Mouse (Mus musculus) embryo, embryonic 11.5 days (tissue): ENCODE results near the gene Pgghg.

Source experiments
- DNase-seq: peaks from one replicate; pipeline ENCODE4 v3.0.0-alpha.2; 2012; ENCODE audit warnings: low read depth, low spot score

Pgghg gene

DNA sequence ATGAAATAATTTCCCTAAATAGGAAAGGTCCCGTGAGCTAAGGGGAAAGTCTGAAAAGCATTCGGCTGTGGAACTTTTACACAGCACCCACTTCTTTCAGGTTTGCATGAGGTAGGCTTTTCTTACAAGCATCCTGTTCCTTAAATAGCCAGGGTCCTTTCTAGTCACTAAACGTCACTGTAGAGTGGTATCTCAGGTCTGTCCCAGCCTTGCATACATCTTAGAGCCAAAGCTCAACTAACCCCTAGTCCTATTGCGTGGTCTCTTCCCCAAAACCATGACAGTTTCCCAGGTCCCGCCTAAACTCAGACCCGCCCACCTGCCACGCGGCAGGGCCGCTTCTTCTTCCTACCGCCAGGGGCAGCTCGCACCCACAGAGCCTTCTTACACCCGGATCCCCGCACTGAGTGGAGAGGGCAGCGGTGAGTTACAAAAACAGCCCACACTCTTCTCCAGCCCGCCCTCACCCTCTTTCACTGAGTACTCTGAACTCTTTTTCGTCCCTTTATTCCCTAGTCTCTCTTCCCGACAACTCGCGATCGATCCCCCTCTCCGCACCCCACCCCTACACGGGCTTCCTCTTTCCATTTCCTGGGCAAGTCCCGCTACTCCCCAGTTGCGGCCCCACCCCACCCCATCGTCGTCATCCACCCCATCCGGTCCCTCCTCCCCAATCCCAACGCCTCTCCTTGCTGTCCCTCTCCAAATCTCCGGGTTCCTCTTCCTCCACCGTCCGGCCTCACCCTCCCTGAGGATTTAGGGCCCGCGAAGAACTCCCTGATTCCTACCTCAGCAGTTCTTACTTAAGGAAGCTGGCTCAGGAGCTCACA is at the start of gene Pgghg:
Gene Pgghg, plus strand, starts transcription at position 170 of the 830 bp plus-strand sequence.
- DNase-seq, result peak; percentile 81

DNA sequence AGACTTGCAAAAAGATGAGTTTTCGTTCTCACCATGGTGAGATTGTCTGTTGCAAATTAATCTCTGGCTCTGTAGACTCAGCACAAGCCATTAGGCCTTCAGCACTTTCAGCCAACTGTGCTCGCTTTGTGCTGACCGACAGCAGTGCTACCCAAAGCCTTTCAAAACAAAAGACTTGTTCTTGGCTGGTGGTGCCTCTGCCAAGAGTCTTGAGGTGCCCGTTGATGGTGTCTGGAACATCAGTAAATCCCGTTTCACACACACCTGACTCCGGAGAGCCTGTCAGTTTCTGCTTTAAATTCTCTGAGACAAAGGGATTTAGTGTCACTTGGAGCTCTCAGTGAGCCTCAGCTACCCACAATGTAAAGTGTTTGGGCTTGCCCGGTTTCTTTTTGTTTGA is 47.2 kb upstream of the Pgghg start:
- DNase-seq, result no peak

DNA sequence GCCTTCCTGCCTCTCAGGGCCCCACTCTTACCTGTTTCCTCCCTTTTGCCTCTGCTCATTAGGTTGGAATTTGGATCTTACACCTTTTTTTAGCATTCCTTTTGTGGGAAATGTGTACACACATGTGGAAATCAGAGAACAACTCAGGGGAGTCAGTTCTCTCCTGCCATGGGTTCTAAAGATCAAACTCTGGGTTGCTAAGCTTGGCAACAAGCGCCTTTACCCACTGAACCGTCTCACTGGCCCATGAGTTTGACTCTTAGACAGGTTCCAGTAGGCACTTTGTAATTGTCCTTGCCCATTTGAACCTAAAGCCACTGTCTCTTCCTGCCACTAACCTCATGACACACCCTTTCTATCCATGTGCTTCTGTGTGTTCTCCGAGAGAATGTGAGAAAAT is 46.6 kb upstream of the Pgghg start:
- no peak for DNase-seq

DNA sequence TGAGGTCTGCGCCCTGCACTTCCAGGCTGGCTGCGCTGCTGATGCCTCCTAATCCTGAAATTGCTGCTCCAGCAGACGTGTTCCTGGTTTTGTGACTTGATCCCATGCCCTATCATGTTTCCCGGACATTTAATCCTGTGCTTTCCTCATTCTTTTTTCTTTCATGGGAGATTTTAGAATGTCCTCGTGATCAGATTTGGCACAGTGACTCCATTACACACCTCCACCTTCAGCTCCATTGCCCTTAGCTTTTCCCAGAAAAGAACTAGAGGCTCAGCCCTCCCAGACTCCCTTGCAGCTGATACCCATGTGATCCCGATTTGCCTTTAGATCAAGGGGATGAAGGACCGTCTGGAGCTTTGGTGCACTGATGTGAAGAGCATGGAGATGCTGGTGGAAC is 43.3 kb upstream of the Pgghg start:
- DNase-seq, result no peak

DNA sequence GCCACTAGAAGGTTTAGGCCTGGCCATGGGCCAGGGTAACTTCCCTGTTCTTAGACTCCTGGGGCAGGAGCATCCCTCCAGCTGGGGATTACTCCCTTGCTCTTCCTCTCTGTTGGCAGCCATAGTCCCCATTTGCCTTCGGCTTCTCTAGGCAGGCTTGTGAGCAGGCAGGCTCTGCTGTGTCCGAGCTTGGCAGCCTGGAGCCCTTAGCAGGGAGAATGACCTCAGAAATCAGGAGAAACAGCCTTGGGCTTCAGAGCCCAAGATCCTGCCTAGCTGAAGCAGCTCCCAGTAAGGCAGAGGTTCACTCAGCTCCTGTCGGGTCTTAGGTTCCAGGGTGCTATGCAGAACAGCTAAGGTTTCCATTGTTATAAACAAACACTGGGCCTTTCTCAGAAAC is 42.1 kb upstream of the Pgghg start:
- no peak for DNase-seq

DNA sequence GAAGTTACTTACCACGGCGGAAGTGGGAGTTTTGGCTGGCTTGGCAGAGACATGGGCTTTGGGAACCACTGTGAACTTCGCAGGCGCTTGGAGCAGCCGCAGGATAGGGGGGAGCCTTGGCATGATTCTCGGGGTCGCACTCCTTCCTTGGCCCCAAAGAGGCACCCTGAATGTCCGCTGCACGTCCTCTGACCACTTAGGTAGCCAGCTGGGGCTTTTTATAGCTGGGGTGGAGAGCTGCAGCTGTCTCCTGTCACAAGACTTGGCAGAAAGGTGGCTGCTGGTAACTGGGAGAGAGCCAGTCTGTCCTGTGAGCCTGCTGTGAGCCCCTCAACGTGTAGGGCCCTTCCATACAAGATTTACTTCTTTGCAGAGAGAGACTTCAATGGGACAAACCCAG is 41.0 kb upstream of the Pgghg start, which contains the start of gene Cox8b:
Gene Cox8b, minus strand, starts transcription at position 227 of the 400 bp plus-strand sequence.
- no peak for DNase-seq

DNA sequence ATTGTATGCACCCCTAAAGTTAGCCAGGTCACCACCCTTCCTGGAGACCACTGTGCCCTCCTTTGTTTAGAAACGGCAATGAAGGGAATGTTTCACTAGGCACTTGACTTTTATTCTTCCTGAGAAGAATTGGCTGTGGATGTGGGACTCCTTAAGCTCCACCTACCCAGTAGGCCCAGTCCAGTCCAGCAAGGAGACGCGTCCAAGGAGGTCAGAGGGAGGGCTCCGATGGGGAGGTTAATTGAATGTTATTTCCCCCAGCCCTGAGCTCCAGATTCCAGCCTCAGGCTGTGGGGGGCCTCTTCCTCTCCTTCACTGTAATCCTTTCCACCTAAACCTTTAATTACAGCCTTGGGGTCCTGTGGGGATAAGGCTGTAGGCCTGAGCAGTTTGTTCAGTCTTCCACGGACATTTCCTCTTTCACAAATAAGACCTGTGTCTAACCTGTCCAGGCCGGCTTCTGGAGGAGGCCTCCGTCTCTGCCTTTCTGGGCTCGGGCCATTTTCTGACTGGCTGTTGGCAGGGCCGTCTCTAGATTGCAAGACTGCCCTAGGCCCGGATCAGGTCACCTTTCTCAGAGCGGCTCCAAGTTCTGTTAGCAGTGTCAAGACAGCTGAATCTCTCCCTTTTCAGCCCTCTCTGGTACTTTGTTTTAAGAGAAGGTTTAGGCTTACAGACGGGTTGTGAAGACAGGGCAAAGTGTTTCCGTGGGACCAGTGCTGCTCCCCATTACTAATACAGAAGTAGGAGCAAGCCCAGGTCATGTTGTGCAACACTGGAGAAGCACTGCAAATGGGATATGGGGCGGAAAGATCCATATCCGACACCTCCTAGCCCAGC is 38.9 kb upstream of the Pgghg start:
- DNase-seq, result no peak

DNA sequence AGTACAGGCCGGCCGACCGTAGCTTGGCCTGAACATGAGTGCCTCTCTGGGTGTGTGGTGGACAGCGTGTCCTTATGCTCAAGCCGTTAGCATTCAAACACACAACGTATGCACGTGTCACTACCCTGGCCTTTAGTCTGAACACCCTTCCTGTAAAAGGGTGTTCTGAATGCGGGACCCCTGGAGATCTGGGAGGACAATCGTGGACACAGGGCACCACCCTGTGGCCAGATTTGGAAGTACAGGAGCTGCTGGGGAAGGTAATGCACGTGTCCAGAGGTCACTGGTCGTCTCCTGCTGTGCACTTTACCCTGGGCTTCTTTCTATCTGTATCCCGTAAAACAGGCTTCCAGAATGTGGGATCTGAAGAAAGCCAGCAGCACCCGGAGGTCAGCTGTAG is 38.0 kb upstream of the Pgghg start:
- DNase-seq, result peak; percentile 64

DNA sequence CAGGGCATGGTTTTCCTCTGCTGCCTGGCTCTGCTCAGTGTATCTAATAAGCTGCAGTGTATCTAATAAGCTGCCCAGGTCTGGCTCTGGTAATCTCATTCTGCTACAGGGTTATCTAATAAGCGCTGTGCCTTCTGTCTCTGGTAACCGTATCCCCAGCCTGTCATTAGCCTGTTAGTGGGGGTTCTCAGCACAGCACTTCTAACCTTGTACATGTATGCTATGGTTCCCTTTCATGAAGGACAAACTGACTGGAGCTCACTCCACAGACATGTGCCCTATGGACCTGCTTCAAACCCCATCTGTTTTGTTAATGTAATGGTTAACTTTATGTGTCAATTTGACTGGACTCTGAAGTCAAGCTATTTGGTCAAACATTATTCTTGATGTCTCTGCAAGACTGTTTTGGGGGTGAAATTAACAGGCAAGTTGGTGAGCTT is 35.5 kb upstream of the Pgghg start:
- DNase-seq, result no peak

DNA sequence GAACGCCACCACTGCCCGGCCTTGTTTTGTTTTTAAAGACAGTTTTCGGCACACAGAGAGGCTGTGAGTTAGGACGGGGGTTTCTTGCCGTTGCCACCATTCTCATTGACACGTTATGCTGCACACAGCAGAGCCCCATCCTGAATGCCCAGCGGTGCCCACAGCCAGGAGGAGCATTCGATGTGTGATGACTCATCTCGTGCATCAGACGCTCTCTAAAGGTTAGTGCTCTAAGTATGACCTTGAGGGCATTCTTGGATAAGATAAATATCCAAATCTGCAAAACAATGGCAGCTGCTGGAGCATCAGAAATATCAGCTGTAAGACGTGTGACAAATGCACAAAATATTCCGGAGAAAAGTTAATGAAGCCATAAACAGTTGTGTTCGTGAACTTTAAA is 34.1 kb upstream of the Pgghg start:
- DNase-seq, result no peak

DNA sequence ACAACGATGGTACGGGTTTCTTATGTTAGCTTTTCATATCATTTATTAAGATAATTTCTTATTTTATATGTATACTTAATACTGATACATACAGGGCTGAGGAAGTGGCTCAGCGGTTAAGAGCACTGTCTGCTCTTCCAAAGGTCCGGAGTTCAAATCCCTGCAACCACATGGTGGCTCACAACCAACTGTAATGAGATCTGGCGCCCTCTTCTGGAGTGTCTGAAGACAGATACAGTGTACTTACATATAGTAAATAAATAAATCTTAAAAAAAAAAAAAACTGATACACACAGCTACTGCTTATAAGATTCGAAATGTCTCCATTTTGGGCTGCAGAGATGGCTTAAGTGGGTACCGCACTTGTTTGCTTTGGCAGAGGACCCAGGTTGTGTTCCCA is 33.5 kb upstream of the Pgghg start:
- DNase-seq, result no peak

DNA sequence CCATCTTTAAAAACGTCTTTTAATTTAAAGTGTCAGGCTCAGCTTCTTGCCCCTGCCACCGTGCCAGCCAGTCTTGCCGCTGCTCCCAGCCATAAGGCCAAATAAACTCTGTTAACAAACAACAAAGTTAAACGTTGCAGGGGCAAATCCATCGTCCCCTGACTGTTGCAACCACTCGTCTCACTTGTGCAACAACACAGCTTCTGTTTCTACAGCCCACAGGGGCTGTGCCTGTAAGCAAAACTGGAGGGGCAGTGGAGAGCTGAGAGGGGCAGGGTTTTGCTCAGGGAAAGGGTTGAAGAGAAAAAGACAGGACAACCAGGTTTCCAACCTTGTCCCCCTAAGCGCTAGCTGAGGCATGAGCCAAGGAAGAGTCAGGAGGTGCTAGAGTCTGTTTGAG is 33.0 kb upstream of the Pgghg start:
- DNase-seq, result no peak

DNA sequence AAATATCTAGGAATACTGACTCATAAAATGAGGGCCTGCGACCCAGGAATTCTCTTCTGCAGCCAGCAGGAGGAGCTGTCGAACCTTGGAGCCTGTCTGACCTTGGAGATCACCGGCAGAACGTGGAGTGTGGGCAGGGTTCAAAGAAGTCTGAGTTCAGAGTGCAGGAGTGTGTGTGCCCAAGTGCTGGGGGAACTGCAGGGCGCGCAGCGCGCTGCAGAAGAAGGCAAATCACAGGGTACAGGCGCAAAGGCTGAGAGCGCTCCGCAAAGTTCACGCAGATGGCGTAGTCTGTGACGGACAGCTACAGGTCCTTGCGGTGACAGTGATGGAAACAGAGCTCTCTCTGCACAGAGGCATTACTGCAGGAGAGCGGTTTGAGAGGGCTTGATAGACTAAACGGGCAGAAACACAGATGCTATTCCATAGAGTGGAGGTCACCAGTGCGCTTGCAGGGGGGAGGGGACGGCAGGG is 32.5 kb upstream of the Pgghg start:
- peak; percentile 80 for DNase-seq

DNA sequence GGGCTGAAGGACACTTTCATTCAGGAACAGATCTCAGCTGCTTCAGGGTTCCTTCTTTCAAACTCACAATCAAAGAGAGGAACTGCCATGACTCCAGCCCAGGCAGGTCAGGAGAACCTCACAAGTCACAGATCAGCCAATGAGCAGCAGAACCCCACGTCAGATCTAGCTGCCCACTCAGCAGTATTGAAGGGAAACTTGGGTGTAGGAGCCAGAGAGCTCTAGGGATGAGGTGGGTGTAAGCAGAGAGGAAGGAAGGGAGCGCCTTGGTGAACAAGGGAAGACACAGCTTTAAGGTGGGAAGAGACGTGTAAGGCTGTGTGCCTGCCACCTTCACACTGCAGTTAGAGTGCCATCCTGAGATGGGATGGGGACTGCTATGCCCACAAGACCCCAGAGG is 28.9 kb upstream of the Pgghg start:
- no peak for DNase-seq

DNA sequence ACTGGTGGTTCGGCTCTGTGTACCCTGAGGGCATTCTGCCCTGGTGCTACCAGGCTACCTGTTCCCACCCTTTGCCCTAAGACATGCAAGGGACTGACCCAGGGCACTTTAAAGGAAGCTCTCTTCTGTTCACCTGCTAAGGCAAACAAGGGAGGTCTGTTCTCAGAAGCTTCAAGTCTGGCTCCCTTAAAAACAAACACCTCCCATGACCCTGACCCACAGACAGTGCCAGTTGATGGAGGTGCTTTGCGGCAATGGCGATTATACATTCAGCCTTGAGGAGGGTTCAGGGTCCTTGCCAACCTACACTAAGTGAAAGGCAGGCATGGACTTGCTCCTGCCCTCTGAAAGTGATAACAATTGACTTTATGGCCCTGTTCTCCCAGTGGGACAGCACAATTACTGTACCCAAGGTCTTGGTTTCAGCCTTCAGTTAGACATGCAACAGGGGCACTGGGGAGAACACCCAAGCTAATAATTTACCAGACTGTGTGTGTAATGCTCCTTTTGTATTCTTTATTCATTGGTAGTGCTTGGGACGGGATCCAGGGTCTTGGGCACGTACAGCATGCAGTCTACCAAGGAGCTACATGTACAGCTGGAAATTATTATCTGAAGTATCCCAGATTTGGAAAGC is 28.2 kb upstream of the Pgghg start:
- DNase-seq, result no peak

DNA sequence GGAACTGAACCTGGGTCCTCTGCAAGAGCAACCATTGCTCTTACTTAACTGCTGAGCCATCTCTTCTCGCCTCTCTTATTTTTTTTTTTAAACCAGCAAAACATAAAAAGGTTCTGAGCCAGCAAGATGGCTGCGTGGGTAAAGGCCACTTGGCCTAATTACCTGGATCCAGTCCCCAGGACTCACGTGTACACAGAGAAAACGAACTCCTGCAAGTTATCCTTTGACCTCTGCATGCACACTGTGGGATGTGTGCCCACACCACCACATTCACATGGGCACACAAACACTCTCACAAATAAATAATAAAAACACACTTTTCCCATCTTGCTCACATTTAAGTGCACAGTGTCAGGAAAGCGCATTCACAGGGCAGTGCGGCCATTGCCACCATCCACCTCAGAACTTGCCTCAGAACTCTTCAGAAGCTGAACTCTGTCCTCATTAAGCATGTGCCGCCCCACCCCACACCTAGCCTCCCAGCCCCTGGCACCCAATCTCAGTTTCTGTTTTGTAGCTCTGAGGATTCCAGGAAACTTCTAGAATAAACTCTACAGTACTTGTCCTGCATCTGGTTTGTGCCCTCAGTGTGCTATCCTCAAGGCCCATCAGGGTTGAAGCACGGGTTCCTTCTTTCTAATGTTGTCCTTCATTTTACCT is 27.0 kb upstream of the Pgghg start:
- no peak for DNase-seq

DNA sequence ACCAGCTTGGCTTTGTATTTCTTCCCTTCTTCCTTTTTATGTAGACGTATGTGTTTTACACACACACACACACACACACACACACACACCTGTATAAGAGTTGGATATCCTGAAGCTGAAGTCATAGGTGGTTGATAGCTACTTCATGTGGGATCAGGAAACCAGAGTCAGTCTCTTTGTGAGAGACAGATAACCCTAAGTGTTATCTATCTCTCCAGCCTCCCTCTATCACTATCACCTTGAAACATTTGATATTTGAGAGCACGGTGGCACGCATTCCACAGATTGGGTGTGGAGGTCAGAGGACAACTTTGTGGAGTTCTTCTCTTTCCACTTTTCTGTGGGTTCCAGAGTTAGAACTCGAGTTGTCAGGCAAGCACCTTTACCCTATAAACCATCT is 21.3 kb upstream of the Pgghg start:
- DNase-seq, result no peak

DNA sequence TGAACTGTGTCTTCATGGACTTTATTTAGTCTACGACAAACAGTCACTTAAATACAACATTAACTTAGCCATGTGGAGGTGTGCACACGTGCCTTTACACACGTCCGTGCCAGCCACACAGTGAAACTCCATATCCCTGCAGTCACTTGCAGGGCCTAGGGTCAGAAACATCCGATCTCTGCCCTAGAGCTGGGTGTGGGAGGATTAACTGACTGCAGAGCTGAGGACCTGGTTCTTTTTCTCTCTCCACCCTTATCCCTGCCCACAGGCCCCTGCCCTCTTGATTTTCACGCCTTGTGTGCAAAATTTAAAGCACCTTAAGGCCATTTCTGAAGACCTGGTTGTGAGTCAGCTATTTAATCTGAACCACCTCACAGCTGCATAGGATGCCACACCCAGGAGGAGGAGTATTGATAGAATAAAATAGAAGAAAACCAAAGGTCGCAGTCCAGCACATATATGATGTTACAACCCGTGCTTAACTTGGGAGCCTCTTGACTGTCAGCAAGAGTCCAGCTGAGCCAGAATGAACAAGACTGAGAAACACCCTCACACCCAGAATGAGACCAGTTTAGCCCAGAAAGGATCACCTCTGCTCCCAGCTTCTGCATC is 20.7 kb upstream of the Pgghg start, which contains the start of gene Nlrp6:
Gene Nlrp6, plus strand, starts transcription at position 485 of the 612 bp plus-strand sequence.
- no peak for DNase-seq

DNA sequence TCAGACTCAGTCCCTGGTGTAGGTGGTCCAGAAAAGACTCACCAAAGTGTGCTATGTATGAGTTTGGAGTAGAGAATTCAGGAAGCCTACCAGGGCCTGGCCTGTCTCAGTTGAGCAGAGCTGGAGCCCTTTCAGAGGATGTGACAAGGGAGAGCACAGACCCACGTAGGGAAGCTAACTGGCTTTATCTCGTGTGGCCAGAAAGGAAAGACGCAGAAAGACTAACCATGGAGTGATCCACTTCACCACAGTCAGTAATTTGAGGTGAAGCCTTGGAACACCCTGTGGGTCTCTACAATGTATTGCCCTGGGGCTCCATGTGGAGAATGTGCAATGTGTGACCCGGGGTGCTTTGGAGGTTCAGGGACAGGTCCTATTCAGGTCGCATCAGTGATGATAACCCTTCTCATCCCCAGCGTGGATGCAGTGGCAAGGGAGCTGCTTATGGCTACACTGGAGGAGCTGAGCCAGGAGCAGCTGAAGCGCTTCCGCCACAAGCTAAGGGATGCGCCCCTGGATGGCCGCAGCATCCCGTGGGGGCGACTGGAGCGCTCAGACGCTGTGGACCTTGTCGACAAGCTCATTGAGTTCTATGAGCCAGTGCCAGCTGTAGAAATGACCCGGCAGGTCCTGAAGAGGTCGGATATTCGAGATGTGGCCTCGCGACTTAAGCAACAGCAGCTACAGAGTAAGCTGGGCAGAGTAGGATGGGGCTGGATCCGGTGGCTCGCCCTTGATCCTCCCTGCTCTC is 19.8 kb upstream of the Pgghg start:
- DNase-seq, result no peak

DNA sequence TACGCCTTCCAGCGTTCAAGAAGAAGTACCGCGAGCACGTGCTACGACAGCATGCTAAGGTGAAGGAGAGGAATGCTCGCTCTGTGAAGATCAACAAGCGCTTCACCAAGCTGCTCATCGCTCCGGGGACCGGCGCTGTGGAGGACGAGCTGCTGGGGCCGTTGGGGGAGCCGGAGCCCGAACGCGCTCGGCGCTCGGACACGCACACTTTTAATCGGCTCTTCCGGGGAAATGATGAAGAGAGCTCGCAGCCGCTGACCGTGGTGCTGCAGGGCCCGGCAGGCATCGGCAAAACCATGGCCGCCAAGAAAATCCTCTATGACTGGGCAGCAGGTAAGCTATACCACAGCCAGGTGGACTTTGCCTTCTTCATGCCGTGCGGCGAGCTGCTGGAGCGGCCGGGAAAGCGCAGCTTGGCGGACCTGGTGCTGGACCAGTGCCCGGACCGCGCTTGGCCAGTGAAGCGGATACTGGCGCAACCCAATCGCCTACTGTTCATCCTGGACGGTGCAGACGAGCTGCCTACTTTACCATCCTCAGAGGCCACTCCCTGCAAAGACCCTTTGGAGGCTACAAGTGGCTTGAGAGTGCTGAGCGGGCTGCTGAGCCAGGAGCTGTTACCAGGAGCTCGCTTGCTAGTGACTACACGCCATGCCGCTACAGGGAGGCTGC is 18.7 kb upstream of the Pgghg start:
- DNase-seq, result no peak
